Mouse (Mus musculus): ENCODE results near the gene Mcf2l. TPM values are rescaled to one million over a fixed set of nuclear protein-coding genes. Genes with fewer than 3 reads are reported as not detected.

Mcf2l gene
- polyA plus RNA-seq, 1 experiment from 2014 or later: 22.7 TPM

- Histone ChIP-seq H3K4me2 (no peak overlapping the region), H3K9ac (no peak overlapping the region), H3K27me3 (no peaks in the 10 kb centered on the region), H3K36me3 (peaks cover 16% of the 10 kb centered on the region), H3K9me3 (replicated peaks) (no peaks in the 10 kb centered on the region), H3K4me3 (replicated peaks) (no peak overlapping the region), H3K27ac (no peak overlapping the region), H3K4me1 (0 out of 2 replicates have a peak, but pooled peaks cover 3% of the 10 kb centered on the region)
- ATAC-seq (replicated peaks; ENCODE audit: low FRiP score): no peak
- WGBS: 75% methylated on average over 13 of the region's 13 CpGs
Observed at GRCm38 (mm10) chr8:12988722-12989430, 115.3 kb downstream of the Mcf2l start.

GRCm38 (mm10) chr8:12991411-12991810 lies 117.8 kb downstream of the Mcf2l start:
- no peaks in the 10 kb centered on the region for H3K27me3 ChIP-seq
- H3K9ac ChIP-seq: no peak overlapping the region
- H3K9me3 ChIP-seq (replicated peaks): no peaks in the 10 kb centered on the region
- 68% methylated on average over 10 of the region's 10 CpGs for WGBS
- ATAC-seq (replicated peaks; ENCODE audit: low FRiP score): no peak
- peaks cover 16% of the 10 kb centered on the region for H3K36me3 ChIP-seq
- no peak overlapping the region for H3K27ac ChIP-seq
- no peak overlapping the region for H3K4me2 ChIP-seq
- no peak overlapping the region for H3K4me3 ChIP-seq (replicated peaks)
- peaks cover 11% of the 10 kb centered on the region for H3K4me1 ChIP-seq

DNA sequence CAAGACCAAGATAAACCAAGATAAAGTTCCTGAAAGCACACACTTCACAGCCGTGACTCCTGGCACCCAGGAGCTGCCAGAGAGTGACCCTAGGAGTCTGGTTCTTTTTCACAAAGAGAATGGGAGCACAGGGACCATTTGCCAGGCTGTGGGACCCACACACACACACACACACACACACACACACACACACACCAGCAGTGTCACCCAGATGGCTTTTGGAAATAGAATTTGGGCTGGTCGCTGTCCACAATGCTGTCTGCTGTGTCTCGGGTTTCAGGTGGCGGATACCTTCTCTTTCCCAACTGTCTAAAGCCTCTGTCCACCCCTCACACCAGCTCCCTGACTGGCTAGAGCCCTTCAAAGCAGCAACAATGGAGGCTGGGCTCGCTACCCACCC lies 120.9 kb downstream of the Mcf2l start:
- Histone ChIP-seq H3K4me1 (peaks cover 26% of the 10 kb centered on the region), H3K9me3 (replicated peaks) (no peaks in the 10 kb centered on the region), H3K36me3 (peaks cover 27% of the 10 kb centered on the region), H3K9ac (no peak overlapping the region), H3K4me3 (replicated peaks) (no peak overlapping the region), H3K4me2 (no peak overlapping the region), H3K27me3 (no peaks in the 10 kb centered on the region), H3K27ac (no peak overlapping the region)
- 64% methylated on average over 5 of the region's 5 CpGs for WGBS
- ATAC-seq (replicated peaks; ENCODE audit: low FRiP score): no peak

- Histone ChIP-seq H3K4me3 (replicated peaks) (no peak overlapping the region), H3K4me2 (no peak overlapping the region), H3K27me3 (no peaks in the 10 kb centered on the region), H3K9ac (no peak overlapping the region), H3K27ac (no peak overlapping the region), H3K36me3 (peaks cover 31% of the 10 kb centered on the region), H3K4me1 (peaks cover 26% of the 10 kb centered on the region), H3K9me3 (replicated peaks) (no peaks in the 10 kb centered on the region)
- no peak for ATAC-seq (replicated peaks; ENCODE audit: low FRiP score)
- WGBS: 60% methylated on average over 5 of the region's 5 CpGs
Observed at GRCm38 (mm10) chr8:12995481-12995880, 121.9 kb downstream of the Mcf2l start.

- Histone ChIP-seq H3K36me3 (peaks cover 43% of the 10 kb centered on the region), H3K9ac (no peak overlapping the region), H3K4me2 (no peak overlapping the region), H3K27me3 (no peaks in the 10 kb centered on the region), H3K9me3 (replicated peaks) (no peaks in the 10 kb centered on the region), H3K4me1 (peaks cover 26% of the 10 kb centered on the region), H3K27ac (peak overlapping the region; percentile 29), H3K4me3 (replicated peaks) (no peak overlapping the region)
- ATAC-seq (replicated peaks; ENCODE audit: low FRiP score): peak; percentile 80
- WGBS: 19% methylated on average over 8 of the region's 8 CpGs
Observed at GRCm38 (mm10) chr8:12996831-12997275, 123.2 kb downstream of the Mcf2l start.

DNA sequence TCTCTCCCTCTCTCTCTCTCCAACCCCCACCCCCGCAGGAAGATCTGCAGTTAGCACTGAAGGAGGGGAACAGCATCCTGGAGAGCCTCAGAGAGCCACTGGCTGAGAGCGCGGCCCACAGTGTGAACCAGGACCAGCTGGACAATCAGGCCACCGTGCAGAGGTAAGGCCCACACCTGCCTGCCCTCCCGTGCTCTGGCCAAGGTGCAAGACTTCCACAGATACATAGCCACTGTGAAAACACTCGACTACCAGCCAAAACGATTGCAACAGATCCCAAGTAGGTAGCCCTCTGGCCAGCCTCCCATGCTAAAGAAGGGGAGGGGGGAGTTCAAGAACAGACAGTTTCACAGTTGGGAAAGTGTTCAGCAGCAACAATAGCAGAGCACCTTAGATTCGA lies 124.7 kb downstream of the Mcf2l start:
- Histone ChIP-seq H3K4me3 (replicated peaks) (no peak overlapping the region), H3K27me3 (no peaks in the 10 kb centered on the region), H3K9me3 (replicated peaks) (no peaks in the 10 kb centered on the region), H3K4me1 (peaks cover 23% of the 10 kb centered on the region), H3K9ac (no peak overlapping the region), H3K4me2 (no peak overlapping the region), H3K36me3 (peaks cover 56% of the 10 kb centered on the region), H3K27ac (no peak overlapping the region)
- ATAC-seq (replicated peaks; ENCODE audit: low FRiP score): no peak
- WGBS: 61% methylated on average over 8 of the region's 8 CpGs

DNA sequence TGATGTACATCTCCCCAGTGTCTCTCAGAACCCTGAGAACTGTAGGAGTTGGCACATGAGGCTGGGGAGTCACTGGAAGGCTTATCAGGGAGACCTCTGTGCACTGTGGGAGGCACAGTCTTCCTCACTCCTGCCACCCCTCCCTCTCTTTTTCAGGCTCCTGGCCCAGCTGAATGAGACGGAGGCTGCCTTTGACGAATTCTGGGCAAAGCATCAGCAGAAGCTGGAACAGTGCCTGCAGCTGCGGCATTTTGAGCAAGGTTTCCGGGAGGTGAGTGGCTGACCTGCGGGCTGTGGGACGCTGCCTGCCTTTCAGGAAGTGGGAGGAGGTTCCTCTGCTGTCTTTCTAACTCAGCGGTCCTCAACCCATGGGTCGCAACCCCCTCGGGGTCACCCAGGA lies 126.2 kb downstream of the Mcf2l start:
- Histone ChIP-seq H3K4me3 (replicated peaks) (no peak overlapping the region), H3K36me3 (peaks cover 61% of the 10 kb centered on the region), H3K9me3 (replicated peaks) (no peaks in the 10 kb centered on the region), H3K27me3 (no peaks in the 10 kb centered on the region), H3K9ac (no peak overlapping the region), H3K4me1 (peaks cover 23% of the 10 kb centered on the region), H3K4me2 (no peak overlapping the region), H3K27ac (no peak overlapping the region)
- no peak for ATAC-seq (replicated peaks; ENCODE audit: low FRiP score)
- WGBS: 66% methylated on average over 9 of the region's 9 CpGs

DNA sequence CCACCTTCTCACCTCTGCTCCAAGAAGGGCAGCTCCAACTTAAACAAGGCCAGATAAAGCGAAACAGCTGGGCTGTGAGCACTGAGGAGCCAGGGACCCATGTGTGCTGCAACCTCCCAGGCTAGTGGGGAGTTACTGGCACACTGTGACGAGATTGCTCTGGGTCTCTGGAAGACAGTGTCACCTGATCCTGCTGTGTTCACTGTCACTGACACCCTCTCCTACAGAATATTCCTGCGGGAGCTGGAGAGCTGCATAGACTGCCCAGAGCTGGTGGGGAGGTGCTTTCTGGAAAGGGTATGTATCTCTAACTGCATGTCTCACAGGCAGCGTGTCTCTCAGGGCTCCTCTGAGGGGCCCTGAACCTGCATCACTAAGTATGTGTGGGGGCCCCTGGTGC lies 133.9 kb downstream of the Mcf2l start:
- WGBS: 56% methylated on average over 4 of the region's 4 CpGs
- Histone ChIP-seq H3K36me3 (peaks cover 84% of the 10 kb centered on the region), H3K4me1 (no peaks in the 10 kb centered on the region), H3K4me2 (no peak overlapping the region), H3K27ac (no peak overlapping the region), H3K27me3 (no peaks in the 10 kb centered on the region), H3K4me3 (replicated peaks) (no peak overlapping the region), H3K9ac (no peak overlapping the region), H3K9me3 (replicated peaks) (no peaks in the 10 kb centered on the region)
- no peak for ATAC-seq (replicated peaks; ENCODE audit: low FRiP score)

DNA sequence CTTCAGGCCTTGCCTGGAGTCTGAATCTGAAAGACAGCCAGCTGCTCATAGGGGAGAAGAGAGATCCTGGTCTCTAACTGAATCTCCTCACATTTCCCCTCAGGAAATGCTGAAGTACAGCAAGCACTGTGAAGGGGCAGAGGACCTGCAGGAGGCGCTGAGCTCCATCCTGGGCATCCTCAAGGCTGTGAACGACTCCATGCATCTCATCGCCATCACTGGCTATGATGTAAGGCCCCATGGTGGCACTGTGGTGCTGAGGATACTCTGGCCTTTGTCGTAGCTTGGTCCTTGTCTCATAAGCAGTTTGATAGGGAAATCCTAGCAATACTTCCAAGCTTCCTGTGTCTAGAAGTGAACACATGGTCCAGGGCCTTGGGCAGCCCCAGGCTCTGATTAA lies 136.7 kb downstream of the Mcf2l start:
- Histone ChIP-seq H3K27me3 (no peaks in the 10 kb centered on the region), H3K27ac (no peak overlapping the region), H3K4me3 (replicated peaks) (no peak overlapping the region), H3K9me3 (replicated peaks) (no peaks in the 10 kb centered on the region), H3K4me1 (no peaks in the 10 kb centered on the region), H3K36me3 (peaks cover 87% of the 10 kb centered on the region), H3K4me2 (no peak overlapping the region), H3K9ac (no peak overlapping the region)
- no peak for ATAC-seq (replicated peaks; ENCODE audit: low FRiP score)
- WGBS: 58% methylated on average over 4 of the region's 4 CpGs

DNA sequence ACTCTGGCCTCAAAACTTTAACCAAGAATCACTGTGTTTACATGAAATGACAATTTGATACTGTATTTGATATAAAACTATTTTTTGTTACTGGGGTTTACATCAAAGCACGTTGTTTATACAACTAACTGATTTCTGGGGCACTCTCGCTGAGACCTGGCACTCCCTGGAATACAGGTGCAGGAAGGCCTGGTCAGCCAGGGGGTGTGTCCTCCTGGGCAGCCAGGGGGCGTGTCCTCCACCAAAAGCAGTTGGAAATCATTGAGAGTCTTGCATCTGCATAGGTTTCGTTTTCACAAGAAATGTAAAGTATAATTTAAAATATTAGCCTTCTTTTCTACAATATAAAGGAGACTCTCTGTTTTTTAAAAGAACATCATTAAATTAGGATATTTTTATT lies 146.0 kb downstream of the Mcf2l start:
- ATAC-seq (replicated peaks; ENCODE audit: low FRiP score): no peak
- Histone ChIP-seq H3K9ac (no peak overlapping the region), H3K9me3 (replicated peaks) (no peaks in the 10 kb centered on the region), H3K27ac (no peak overlapping the region), H3K4me3 (replicated peaks) (no peak overlapping the region), H3K27me3 (no peaks in the 10 kb centered on the region), H3K4me1 (no peaks in the 10 kb centered on the region), H3K36me3 (peaks cover 31% of the 10 kb centered on the region), H3K4me2 (no peak overlapping the region)
- 63% methylated on average over 4 of the region's 4 CpGs for WGBS

DNA sequence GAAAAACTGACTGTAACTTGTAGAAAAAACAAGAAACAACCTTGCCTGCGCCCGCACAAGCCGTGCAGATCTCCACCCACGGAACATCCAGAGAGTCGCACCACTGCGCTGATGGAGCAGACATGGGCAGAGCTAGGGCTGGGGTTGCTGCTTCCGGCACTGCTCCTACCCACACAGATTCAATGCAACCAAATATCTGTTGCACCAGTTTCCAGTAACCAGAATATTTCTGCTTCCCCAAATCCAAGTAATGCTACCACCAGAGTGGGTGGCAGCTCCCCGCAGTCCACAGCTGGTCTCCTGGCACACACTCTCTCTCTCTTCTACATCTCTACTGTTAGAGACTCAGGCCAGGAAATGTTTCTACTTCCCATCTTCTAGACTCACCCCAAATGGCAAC lies 148.2 kb downstream of the Mcf2l start:
- no peak overlapping the region for H3K27ac ChIP-seq
- no peak overlapping the region for H3K4me3 ChIP-seq (replicated peaks)
- H3K9ac ChIP-seq: no peak overlapping the region
- no peak overlapping the region for H3K4me2 ChIP-seq
- H3K9me3 ChIP-seq (replicated peaks): no peaks in the 10 kb centered on the region
- WGBS: 96% methylated on average over 8 of the region's 8 CpGs
- H3K27me3 ChIP-seq: no peaks in the 10 kb centered on the region
- H3K4me1 ChIP-seq: no peaks in the 10 kb centered on the region
- H3K36me3 ChIP-seq: peaks cover 16% of the 10 kb centered on the region
- no peak for ATAC-seq (replicated peaks; ENCODE audit: low FRiP score)

DNA sequence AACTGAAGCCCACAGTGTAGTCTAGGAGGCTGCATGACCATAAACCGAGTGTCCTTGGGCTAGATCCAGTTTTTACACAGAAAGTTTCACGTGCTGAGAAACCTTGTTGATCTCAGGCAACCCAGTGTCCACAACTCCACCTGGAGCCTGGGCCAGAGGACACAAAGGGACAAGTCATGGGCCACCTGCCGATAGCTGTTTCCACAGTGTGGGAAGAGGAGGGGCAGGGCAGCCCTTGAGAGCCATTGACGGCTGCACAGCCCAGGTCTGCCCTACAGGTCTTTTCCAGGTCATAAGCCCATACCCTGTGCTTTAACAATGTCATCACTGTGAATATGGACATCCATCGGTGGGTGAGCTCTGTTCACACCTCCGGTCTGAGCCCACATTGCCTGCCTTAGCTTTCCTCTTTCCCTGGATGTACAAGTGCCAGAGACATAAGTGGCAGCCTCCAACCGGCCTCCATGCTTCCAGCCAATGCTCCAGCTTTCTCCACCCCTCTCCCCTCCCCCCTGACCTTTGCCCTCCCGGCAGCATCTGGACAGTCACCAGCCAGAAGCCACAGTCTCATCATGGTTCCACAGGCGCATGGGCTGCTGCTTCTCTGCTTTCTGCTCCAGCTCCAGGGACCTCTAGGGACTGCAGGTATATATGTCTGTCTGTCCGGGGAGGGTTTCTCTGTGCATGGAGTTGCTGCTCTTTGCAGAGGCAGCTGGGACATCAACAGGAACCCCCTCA lies 152.1 kb downstream of the Mcf2l start, which contains the start of gene F7:
TSS of gene F7 (plus strand) at position 548 of the 738 bp plus-strand sequence.
- no peak for ATAC-seq (replicated peaks; ENCODE audit: low FRiP score)
- Histone ChIP-seq H3K27me3 (no peaks in the 10 kb centered on the region), H3K9me3 (replicated peaks) (no peaks in the 10 kb centered on the region), H3K4me3 (replicated peaks) (no peak within 1 kb of the TSS), H3K9ac (no peak within 1 kb of the TSS), H3K36me3 (no peaks in the 10 kb centered on the region), H3K27ac (no peak within 1 kb of the TSS), H3K4me1 (no peaks in the 10 kb centered on the region), H3K4me2 (no peak within 1 kb of the TSS)
- 61% methylated on average over 10 of the region's 10 CpGs for WGBS
